Mouse (Mus musculus): ENCODE results near the gene Gm572. TPM values are rescaled to one million over a fixed set of nuclear protein-coding genes. Genes with fewer than 3 reads are reported as not detected.

The Gm572 gene
- 0.13 and 0.17 TPM in 2 replicates for polyA plus RNA-seq (2012; ENCODE audit: low replicate concordance)

GRCm38 (mm10) chr4:148643291-148644156 lies at the start of gene Gm572:
Gene Gm572, plus strand, starts transcription at chr4:148643317.

GRCm38 (mm10) chr4:148602357-148603120 lies 40.6 kb upstream of the Gm572 start, which contains the start of gene Masp2:
Gene Masp2, plus strand, starts transcription at chr4:148602554.

GRCm38 (mm10) chr4:148626623-148627185 lies 16.4 kb upstream of the Gm572 start, which contains the start of gene Tardbp:
Gene Tardbp, minus strand, starts transcription at chr4:148627019.

Other genes with a start within 250 kb of the Gm572 start
- gene Ubiad1, start 198.5 kb upstream of the Gm572 start, polyA plus RNA-seq (2012; ENCODE audit: low replicate concordance): 13.0 and 18.8 TPM in 2 replicates
- 9.4 and 11.9 TPM in 2 replicates for gene Mtor, start 194.7 kb upstream of the Gm572 start, polyA plus RNA-seq (2012; ENCODE audit: low replicate concordance)
- gene Angptl7, start 142.9 kb upstream of the Gm572 start, polyA plus RNA-seq (2012; ENCODE audit: low replicate concordance): 2.3 and 4.3 TPM in 2 replicates
- gene Exosc10, start 84.9 kb upstream of the Gm572 start, polyA plus RNA-seq (2012; ENCODE audit: low replicate concordance): 38.4 and 48.3 TPM in 2 replicates
- 34.4 and 44.5 TPM in 2 replicates for gene Srm, start 51.8 kb upstream of the Gm572 start, polyA plus RNA-seq (2012; ENCODE audit: low replicate concordance)
- 0.80 and 0.91 TPM in 2 replicates for gene Masp2, start 40.8 kb upstream of the Gm572 start, polyA plus RNA-seq (2012; ENCODE audit: low replicate concordance)
- gene Tardbp, start 16.3 kb upstream of the Gm572 start, polyA plus RNA-seq (2012; ENCODE audit: low replicate concordance): 5.9 and 43.6 TPM in 2 replicates
- gene Casz1, start 161.1 kb downstream of the Gm572 start, polyA plus RNA-seq (2012; ENCODE audit: low replicate concordance): 18.0 and 24.6 TPM in 2 replicates